Mouse (Mus musculus): Measurements from ENCODE around the gene Tmem169. TPM values are rescaled to one million over a fixed set of nuclear protein-coding genes. Genes with fewer than 3 reads are reported as not detected.

Tmem169 gene
- polyA plus RNA-seq, 1 experiment from 2014 or later: 4.7 TPM

DNA sequence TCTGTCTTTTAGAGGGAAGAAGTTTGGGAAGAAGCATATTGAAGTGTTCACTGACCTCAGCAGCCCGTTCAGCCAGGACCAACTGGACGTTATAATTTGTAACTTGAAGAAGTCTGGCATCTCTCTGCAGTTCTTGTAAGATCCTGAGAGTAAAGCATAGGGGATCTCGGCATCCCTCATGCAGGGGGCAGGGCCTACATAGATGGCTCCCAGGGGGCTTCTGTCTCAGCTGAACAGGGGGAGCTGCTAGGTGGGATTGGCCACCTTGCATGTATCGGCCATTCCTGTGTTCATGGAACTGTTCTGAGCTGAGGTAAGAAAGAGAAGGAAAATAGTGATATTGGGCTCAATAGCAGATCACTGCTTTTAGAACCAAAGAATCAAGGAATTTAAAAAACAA, 31.3 kb downstream of the Tmem169 start:
- H3K4me1 ChIP-seq: peaks cover 2% of the 10 kb centered on the region; the same call in 1 of the 2 replicates
- WGBS: 91% methylated on average over 4 of the region's 4 CpGs
- no peak overlapping the region for H3K4me3 ChIP-seq
- H3K27me3 ChIP-seq (ENCODE audit: low read depth, poor library complexity, severe bottlenecking): no peaks in the 10 kb centered on the region
- no peaks in the 10 kb centered on the region for H3K9me3 ChIP-seq (replicated peaks)
- H3K27ac ChIP-seq: no peak overlapping the region
- DNase-seq (ENCODE audit: low spot score): no peak
- peaks cover 91% of the 10 kb centered on the region for H3K36me3 ChIP-seq

DNA sequence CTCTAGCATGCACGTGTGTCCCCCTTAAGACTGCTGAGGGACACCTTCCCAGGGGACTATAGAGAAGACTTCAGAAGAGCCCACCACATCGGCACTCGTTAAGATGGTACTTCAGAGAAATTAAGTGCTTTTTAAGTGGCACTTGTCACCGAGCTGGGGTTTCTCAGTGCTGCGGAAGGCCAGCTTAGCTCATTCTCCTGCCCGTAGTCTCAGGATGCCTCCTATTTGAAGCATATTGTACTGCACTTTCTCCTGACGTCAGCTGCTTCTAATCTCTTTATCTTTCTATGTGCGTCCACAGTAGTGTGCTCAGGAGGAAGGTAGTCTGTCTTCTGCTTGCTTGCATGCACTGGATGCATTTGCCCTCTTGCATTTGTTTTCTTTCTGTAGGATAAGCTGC, 32.2 kb downstream of the Tmem169 start:
- no peak overlapping the region for H3K27ac ChIP-seq
- WGBS: 87% methylated on average over 8 of the region's 8 CpGs
- peaks cover 92% of the 10 kb centered on the region for H3K36me3 ChIP-seq
- H3K4me1 ChIP-seq: no peaks in the 10 kb centered on the region
- no peak overlapping the region for H3K4me3 ChIP-seq
- DNase-seq (ENCODE audit: low spot score): no peak
- no peaks in the 10 kb centered on the region for H3K9me3 ChIP-seq (replicated peaks)
- H3K27me3 ChIP-seq (ENCODE audit: low read depth, poor library complexity, severe bottlenecking): no peaks in the 10 kb centered on the region

DNA sequence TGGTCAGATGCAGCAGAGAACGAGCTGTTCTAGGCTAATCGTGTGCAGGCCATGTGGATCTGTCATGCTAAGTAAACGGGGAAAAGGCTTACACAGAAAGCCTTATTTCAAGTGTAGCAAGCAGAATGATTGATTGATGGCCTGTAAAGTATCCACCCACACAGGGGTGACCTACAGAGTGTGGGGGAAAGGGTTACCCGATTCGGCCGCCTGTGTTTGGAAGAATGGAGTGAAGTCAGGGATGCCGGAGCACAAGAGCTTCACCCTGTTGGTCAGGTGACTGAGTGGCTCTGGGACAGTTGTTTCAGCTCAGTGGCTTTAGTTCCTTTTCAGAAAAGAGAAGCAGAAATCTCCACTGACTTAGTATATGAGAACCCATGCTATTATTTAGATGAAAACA, 32.7 kb downstream of the Tmem169 start:
- Histone ChIP-seq H3K36me3 (peaks cover 90% of the 10 kb centered on the region), H3K4me1 (no peaks in the 10 kb centered on the region), H3K27ac (no peak overlapping the region), H3K9me3 (replicated peaks) (no peaks in the 10 kb centered on the region), H3K4me3 (no peak overlapping the region), H3K27me3 (ENCODE audit: low read depth, poor library complexity, severe bottlenecking) (no peaks in the 10 kb centered on the region)
- WGBS: 86% methylated on average over 7 of the region's 7 CpGs
- DNase-seq (ENCODE audit: low spot score): no peak

DNA sequence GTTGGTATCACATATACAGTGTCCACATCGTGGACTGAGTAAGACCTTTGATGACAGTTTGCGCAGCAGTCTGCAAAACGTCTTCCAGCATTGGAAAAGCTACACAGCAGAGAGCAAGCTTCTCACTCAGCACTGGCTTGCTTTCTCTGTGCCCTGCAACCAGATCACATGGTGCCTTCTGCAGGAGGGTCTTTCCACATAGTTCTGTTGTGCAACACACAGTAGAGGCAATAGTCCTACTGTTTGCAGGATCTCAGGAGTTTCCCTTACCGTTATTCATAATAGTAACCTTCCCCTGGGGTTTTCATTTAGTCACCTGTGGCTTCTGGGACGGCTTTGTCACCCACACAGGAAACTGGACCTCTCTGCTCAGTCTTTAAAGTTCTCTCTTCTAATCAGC, 36.6 kb downstream of the Tmem169 start:
- no peaks in the 10 kb centered on the region for H3K4me1 ChIP-seq
- no peaks in the 10 kb centered on the region for H3K27me3 ChIP-seq (ENCODE audit: low read depth, poor library complexity, severe bottlenecking)
- no peak overlapping the region for H3K4me3 ChIP-seq
- H3K36me3 ChIP-seq: peaks cover 94% of the 10 kb centered on the region
- 94% methylated on average over 5 of the region's 5 CpGs for WGBS
- H3K9me3 ChIP-seq (replicated peaks): no peaks in the 10 kb centered on the region
- DNase-seq (ENCODE audit: low spot score): no peak
- no peak overlapping the region for H3K27ac ChIP-seq

DNA sequence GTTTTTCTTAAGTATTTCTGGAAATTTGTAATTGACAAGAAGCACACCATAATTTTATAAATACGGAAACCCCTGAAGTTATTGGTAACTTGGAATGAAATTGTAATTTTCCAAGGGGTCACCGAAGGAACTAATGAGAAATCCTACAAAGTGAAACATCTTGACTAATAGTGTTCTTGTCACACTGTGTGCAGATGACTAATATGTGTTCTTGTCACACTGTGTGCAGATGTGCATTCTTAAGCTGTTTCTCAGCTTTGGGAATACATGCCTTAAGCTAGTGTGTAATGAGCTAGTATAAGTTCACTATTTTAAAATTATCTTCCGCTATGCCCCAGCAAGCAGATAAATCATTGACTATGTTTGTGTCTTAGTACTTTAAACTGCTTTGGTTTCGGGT, 39.1 kb downstream of the Tmem169 start:
- Histone ChIP-seq H3K4me3 (no peak overlapping the region), H3K4me1 (no peaks in the 10 kb centered on the region), H3K9me3 (replicated peaks) (no peaks in the 10 kb centered on the region), H3K36me3 (peaks cover 95% of the 10 kb centered on the region), H3K27me3 (ENCODE audit: low read depth, poor library complexity, severe bottlenecking) (no peaks in the 10 kb centered on the region), H3K27ac (no peak overlapping the region)
- 95% methylated on average over 4 of the region's 4 CpGs for WGBS
- no peak for DNase-seq (ENCODE audit: low spot score)

DNA sequence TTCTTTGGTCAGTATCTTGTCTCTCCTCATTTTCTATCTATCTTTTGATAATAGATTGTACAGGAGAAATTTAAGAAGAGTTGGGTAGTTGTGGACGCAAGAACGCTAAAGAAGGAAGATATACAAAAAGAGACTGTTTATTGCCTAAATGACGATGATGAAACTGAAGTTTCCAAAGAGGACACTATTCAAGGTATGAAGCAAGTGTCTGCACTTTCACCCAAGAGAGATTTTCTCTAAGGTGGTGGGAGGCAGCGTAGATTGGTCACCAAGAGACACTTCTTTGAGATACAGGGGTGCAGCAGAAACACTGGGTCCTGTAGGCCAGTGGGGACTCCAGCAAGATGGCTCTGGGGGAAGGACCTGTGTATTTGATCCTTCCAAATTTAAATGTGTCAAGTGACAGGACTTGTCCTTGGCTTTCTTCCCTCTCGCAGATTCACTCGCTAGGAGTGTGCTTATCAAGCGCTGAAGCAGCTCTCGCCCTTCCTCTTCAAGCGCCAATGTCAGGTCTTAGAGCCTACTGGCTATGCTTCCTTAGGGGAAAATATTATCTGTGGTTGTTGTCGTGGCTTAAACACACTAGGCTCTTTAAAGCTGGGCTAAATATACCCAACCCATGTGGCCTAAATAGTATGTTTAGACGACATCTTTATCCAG, 42.1 kb downstream of the Tmem169 start:
- no peak overlapping the region for H3K27ac ChIP-seq
- DNase-seq (ENCODE audit: low spot score): no peak
- H3K36me3 ChIP-seq: peaks cover 94% of the 10 kb centered on the region
- no peaks in the 10 kb centered on the region for H3K27me3 ChIP-seq (ENCODE audit: low read depth, poor library complexity, severe bottlenecking)
- 95% methylated on average over 11 of the region's 11 CpGs for WGBS
- H3K4me1 ChIP-seq: no peaks in the 10 kb centered on the region
- H3K4me3 ChIP-seq: no peak overlapping the region
- no peaks in the 10 kb centered on the region for H3K9me3 ChIP-seq (replicated peaks)

DNA sequence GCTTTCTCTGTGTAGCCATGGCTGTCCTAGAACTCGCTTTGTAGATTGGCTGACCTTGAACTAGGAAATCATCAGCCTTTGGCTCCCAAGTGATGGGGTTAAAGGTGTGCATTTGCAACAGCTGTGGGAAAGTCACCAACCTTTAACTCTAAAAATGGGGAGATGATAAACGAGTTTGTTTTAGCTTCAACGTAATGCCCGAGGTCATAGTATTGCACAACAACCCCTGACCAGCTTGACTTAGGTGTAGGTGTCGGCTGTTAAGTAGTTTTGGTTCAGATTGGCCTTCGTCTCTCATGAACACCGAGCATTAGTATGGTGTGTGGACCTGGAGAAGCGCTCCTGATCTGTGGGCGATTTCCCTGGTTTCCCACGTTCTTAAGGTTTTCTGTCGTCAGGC, 50.6 kb downstream of the Tmem169 start:
- no peak for DNase-seq (ENCODE audit: low spot score)
- Histone ChIP-seq H3K27me3 (ENCODE audit: low read depth, poor library complexity, severe bottlenecking) (no peaks in the 10 kb centered on the region), H3K4me3 (no peak overlapping the region), H3K4me1 (no peaks in the 10 kb centered on the region), H3K9me3 (replicated peaks) (no peaks in the 10 kb centered on the region), H3K27ac (no peak overlapping the region), H3K36me3 (peaks cover 88% of the 10 kb centered on the region)
- WGBS: 94% methylated on average over 11 of the region's 11 CpGs

DNA sequence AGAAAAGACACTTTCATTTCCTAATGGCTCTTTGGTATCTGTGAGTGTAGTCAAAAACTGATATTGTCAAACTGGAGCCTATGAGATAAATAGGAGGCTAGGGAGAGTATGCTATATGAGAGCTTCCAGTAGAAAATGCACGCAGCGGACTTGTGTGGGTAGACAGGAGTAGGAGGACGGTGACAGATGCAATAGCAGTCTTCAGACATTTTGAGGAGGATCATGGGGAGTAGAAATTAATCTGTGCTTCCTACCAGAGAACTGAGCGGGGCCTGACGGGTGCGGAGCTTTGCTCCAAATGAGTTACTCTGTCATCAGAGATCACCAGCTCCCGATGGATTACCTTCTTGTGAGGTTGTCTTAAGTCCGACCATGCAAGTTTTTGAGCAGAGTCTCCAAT, 52.6 kb downstream of the Tmem169 start:
- peaks cover 87% of the 10 kb centered on the region for H3K36me3 ChIP-seq
- no peak for DNase-seq (ENCODE audit: low spot score)
- no peaks in the 10 kb centered on the region for H3K9me3 ChIP-seq (replicated peaks)
- H3K4me1 ChIP-seq: no peaks in the 10 kb centered on the region
- 92% methylated on average over 8 of the region's 8 CpGs for WGBS
- H3K27me3 ChIP-seq (ENCODE audit: low read depth, poor library complexity, severe bottlenecking): no peaks in the 10 kb centered on the region
- no peak overlapping the region for H3K27ac ChIP-seq
- H3K4me3 ChIP-seq: no peak overlapping the region

DNA sequence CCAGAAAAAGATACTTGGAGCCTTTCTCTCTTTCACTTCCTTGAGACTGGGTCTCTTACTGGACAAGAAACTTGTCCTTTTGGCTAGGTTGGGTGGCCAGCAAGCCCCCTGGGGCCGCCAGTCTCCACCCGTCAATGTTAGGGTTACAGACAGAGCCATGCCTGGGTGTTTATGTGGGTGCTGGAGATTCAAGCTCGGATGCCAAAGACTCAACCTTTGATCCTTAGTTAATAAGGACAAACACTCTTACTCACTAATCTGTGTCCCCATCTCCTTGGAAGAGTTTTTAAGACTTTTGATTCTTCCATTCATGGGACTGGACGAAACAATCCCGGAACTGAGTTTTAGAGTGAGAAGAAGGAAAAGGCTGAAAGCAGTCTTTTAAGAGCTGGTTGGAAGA, 54.2 kb downstream of the Tmem169 start:
- Histone ChIP-seq H3K4me1 (no peaks in the 10 kb centered on the region), H3K27me3 (ENCODE audit: low read depth, poor library complexity, severe bottlenecking) (no peaks in the 10 kb centered on the region), H3K9me3 (replicated peaks) (no peaks in the 10 kb centered on the region), H3K36me3 (peaks cover 88% of the 10 kb centered on the region), H3K4me3 (no peak overlapping the region), H3K27ac (no peak overlapping the region)
- DNase-seq (ENCODE audit: low spot score): no peak
- WGBS: 92% methylated on average over 5 of the region's 5 CpGs

DNA sequence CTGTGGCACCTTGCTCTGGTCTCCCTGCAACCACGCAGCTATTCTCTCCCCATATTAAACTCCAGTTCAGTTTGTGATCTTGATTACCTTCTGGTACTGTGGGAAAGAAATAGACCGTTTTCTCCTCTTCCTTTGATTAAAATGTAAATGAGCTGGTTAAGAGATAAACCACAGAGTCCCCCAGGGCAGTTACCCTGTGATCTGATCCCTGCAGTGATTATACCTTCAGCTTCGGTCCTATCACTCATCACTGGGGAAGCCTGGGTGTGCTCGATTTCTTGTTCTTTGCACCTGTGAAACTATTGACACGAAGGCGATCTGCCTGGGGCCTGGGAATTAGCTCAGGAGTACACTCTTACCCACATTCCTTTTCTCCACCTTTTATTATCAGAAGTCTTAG, 63.7 kb downstream of the Tmem169 start:
- Histone ChIP-seq H3K27me3 (ENCODE audit: low read depth, poor library complexity, severe bottlenecking) (no peaks in the 10 kb centered on the region), H3K36me3 (peaks cover 92% of the 10 kb centered on the region), H3K4me3 (no peak overlapping the region), H3K9me3 (replicated peaks) (no peaks in the 10 kb centered on the region), H3K4me1 (no peaks in the 10 kb centered on the region), H3K27ac (no peak overlapping the region)
- WGBS: 87% methylated on average over 6 of the region's 6 CpGs
- DNase-seq (ENCODE audit: low spot score): no peak

Other genes with a start within 250 kb of the Tmem169 start
- gene Mreg, start 72.1 kb upstream of the Tmem169 start, polyA plus RNA-seq (2016; fragmentation: Nextera tagmentation; extraction: Ambion mirVana): 3.1 and 4.4 TPM in 2 replicates
- gene Pecr, start 55 bp upstream of the Tmem169 start, polyA plus RNA-seq (2016; fragmentation: Nextera tagmentation; extraction: Ambion mirVana): 30.7 and 31.9 TPM in 2 replicates
- gene Xrcc5, start 23.1 kb downstream of the Tmem169 start, polyA plus RNA-seq (2016; fragmentation: Nextera tagmentation; extraction: Ambion mirVana): 52.9 and 69.5 TPM in 2 replicates